Mouse (Mus musculus) hindbrain, embryonic 10.5 days (tissue): Measurements from ENCODE around the gene 6430571L13Rik. TPM values are rescaled to one million over a fixed set of nuclear protein-coding genes. Genes with fewer than 3 reads are reported as not detected.

Experiments used
- DNase-seq: peaks from one replicate; pipeline ENCODE4 v3.0.0-alpha.2; 2017; ENCODE audit warnings: low spot score
- H3K27ac ChIP-seq: fragments of 300-500 bp; sonication (generic); 2 replicates; pipeline ENCODE4 v1.5.1; 2016; ENCODE audit warnings: mild to moderate bottlenecking, moderate library complexity
- H3K27me3 ChIP-seq: fragments of 300-500 bp; sonication (generic); 2 replicates; pipeline ENCODE4 v1.6.1; 2016; ENCODE audit warnings: mild to moderate bottlenecking; ENCODE audit not compliant: poor library complexity, insufficient read depth, severe bottlenecking
- H3K36me3 ChIP-seq: fragments of 300-500 bp; sonication (generic); 2 replicates; pipeline ENCODE4 v1.6.1; 2016; ENCODE audit warnings: mild to moderate bottlenecking, moderate library complexity
- H3K4me1 ChIP-seq: fragments of 300-500 bp; sonication (generic); replicated peaks from 2 replicates; pipeline ENCODE4 v1.6.1; 2016; ENCODE audit warnings: mild to moderate bottlenecking
- H3K4me3 ChIP-seq: fragments of 300-500 bp; sonication (generic); 2 replicates; pipeline ENCODE4 v1.5.1; 2016; ENCODE audit warnings: mild to moderate bottlenecking, moderate library complexity
- H3K9me3 ChIP-seq: fragments of 300-500 bp; sonication (generic); 2 replicates; pipeline ENCODE4 v1.6.1; 2016; ENCODE audit warnings: mild to moderate bottlenecking, moderate library complexity
- WGBS: fragments of 180-500 bp; shearing (Covaris S2); methylation state at CpG from one replicate; pipeline ENCODE4 v1.1.7; 2016; 5-methylcytosine and 5-hydroxymethylcytosine counted together
- polyA plus RNA-seq: library from polyadenylated mRNA; unstranded; fragments of >200 nt; fragmentation: Nextera tagmentation; extraction: Ambion mirVana; gene quantifications from 2 replicates; pipeline ENCODE4 v1.2.1, GENCODE M21; 2016

The 6430571L13Rik gene
- polyA plus RNA-seq, 1 experiment from 2014 or later, result 2.6 TPM

DNA sequence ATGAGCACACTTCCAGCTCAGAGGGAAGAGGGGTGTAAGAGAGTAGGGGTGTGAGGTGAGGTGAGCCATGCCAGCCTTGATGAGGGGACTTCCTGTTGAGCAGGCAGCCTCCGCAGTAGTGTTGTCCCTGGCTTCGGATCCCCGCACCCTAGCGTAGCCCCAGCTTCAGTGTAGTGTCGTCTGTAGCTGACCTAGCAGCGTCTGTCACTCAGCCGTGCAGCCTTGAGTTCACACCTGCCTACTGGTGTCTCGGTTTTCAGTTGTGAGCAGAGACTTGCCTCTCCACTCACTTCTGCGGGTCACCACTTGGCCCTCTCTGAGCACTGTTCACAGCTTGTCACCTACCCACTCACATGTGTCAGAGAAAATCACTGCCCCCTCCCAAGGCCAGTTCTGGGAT lies 31.2 kb upstream of the 6430571L13Rik start:
- Histone ChIP-seq H3K36me3 (no peaks in the 10 kb centered on the region), H3K9me3 (no peaks in the 10 kb centered on the region), H3K4me1 (peaks cover 19% of the 10 kb centered on the region; the same call in 1 of the 2 replicates), H3K27me3 (no peaks in the 10 kb centered on the region), H3K27ac (no peak overlapping the region), H3K4me3 (no peak overlapping the region)
- 87% methylated on average over 9 of the region's 9 CpGs for WGBS
- no peak for DNase-seq

DNA sequence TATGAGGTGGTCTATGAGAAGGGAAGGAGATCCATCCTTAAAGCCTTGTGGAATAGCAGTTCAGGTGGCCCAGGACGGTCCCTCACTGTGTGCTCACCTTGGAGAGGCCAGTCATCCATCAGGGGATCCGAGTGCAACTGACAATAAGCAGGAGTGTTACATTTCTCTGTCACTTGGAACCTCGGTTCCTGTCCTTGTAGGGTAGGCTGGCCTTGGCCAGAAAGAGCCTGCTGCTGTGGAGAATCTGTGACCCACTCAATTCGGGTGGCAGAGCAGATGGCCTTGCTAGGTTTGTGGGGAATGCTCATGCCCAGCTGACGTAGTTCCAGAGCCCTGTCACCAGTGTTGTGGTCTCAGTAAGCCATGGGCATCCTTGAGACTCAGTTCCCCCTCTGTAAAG lies 30.8 kb upstream of the 6430571L13Rik start:
- Histone ChIP-seq H3K9me3 (no peaks in the 10 kb centered on the region), H3K27ac (no peak overlapping the region), H3K4me3 (no peak overlapping the region), H3K4me1 (peaks cover 19% of the 10 kb centered on the region; the same call in 1 of the 2 replicates), H3K36me3 (no peaks in the 10 kb centered on the region), H3K27me3 (no peaks in the 10 kb centered on the region)
- 81% methylated on average over 5 of the region's 5 CpGs for WGBS
- DNase-seq, result no peak

DNA sequence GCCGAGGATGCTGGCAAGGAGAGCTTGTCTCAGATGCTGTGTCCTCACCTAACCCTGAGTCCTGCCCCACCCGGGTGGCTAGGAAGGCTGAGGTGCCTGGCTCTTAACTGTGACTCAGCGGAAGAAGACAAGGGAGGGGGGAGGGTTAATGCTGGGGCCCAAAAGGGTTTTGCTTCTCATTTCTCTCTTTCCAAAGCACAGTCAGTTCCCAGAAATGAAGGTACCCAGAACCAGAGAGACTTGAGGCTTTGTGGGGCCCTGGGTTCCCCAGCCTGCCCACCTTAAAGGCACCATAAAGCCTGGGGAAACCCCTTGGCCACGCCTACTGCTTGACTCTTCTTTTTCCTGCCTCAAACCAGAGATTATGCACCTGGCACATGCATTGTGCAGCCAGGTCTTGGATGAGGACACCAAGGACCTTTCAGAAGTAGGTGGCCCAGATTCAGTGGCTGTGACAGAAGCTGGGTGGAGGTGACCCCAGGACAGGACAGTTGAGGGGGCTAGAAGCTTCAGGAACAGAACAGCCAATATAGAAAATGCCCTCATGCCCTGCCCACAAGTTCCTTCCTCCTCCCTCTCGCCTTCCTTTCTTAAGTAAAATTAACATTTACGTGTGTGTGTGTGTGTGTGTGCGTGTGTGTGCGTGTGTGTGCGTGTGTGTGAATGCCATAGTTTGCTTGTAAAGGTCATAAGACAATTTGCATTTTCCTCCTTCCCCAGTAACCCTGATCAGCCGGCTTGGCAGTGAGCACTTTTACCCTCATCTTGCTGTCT lies 27.4 kb upstream of the 6430571L13Rik start:
- DNase-seq, result no peak
- H3K27ac ChIP-seq, result no peak overlapping the region
- 69% methylated on average over 10 of the region's 10 CpGs for WGBS

DNA sequence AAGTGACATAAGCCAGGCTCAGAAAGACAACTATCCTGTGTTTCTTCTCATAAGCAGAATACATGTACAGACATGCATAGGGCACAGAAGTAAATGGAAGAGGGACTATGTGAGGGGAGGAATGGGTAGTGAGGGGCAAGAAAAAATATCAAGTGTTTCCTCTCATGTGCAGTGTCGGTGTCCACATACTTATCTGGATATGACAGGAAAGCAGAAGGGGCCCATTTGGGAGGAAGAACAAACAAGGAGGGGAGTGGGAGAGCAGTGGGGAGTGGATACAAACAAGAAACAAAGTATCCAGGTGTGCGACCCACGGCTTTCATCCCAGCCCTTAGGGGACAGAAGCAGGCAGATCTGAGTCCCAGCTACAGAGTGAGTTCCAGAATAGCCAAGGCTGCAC lies 26.5 kb upstream of the 6430571L13Rik start:
- WGBS, result 88% methylated on average over 3 of the region's 3 CpGs

More for the DNA sequence above, 27.4 kb upstream of the 6430571L13Rik start:
- H3K27me3 ChIP-seq, result no peaks in the 10 kb centered on the region
- H3K36me3 ChIP-seq, result no peaks in the 10 kb centered on the region
- no peak overlapping the region for H3K4me3 ChIP-seq
- 0 out of 2 replicates have a peak, but pooled peaks cover 1% of the 10 kb centered on the region for H3K4me1 ChIP-seq
- no peaks in the 10 kb centered on the region for H3K9me3 ChIP-seq

DNA sequence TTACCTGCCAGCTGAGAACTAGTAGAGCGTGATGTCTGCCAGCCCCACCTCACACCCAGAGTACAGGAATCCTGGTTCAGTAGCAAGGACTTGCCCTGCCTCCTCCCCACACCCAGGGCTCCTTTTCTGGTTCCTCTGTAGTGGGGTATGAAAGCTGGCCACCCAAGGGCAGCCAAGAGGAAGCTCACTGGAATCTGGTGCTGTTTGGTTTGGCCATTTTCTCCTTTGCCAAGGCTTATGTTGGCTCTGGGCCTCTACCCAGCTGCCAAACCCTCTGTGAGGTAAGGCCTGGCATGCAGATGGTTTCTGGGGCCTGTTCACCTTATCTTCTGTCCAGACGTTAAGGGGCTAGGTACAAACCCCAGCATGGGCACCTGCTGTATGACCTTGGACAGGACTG lies 24.6 kb upstream of the 6430571L13Rik start:
- Histone ChIP-seq H3K27ac (no peak overlapping the region), H3K4me1 (0 out of 2 replicates have a peak, but pooled peaks cover 3% of the 10 kb centered on the region), H3K9me3 (no peaks in the 10 kb centered on the region), H3K36me3 (no peaks in the 10 kb centered on the region), H3K27me3 (no peaks in the 10 kb centered on the region), H3K4me3 (no peak overlapping the region)
- 82% methylated on average over 2 of the region's 2 CpGs for WGBS
- no peak for DNase-seq

More for the DNA sequence above, 26.5 kb upstream of the 6430571L13Rik start:
- no peak for DNase-seq
- H3K27me3 ChIP-seq, result no peaks in the 10 kb centered on the region
- H3K4me3 ChIP-seq, result no peak overlapping the region
- no peak overlapping the region for H3K27ac ChIP-seq
- H3K36me3 ChIP-seq, result no peaks in the 10 kb centered on the region
- H3K4me1 ChIP-seq, result 0 out of 2 replicates have a peak, but pooled peaks cover 3% of the 10 kb centered on the region
- H3K9me3 ChIP-seq, result no peaks in the 10 kb centered on the region

DNA sequence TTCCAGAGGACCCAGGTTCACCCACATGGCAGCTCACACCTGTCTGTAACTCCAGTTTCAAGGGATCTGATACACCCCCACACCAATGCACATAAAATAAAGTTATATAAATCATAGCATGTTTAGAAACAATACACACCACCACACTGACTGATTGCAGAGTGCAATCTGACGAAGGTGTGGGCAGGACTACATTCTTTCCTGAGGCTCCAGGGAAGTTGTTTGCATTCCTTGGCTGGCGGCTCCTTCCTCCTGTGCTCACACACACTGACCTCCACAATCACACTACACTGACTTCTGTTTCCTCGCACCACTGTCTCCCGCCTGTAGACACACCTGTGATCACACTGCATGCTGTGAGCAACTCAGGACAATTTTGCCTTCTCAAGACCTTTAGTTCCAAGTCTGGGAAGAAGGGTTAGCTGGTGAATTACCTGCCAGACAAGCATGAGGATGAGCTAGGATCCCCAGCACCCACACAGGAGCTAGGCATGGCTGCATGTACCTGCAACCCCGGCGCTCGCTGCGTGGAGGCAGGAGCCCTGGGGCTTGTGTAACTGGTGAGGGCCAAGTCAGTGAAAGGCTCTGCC lies 17.8 kb upstream of the 6430571L13Rik start:
- no peak overlapping the region for H3K27ac ChIP-seq
- H3K36me3 ChIP-seq, result peaks cover 3% of the 10 kb centered on the region; the same call in 1 of the 2 replicates
- 0 out of 2 replicates have a peak, but pooled peaks cover 9% of the 10 kb centered on the region for H3K4me1 ChIP-seq
- DNase-seq, result no peak
- WGBS, result 84% methylated on average over 8 of the region's 8 CpGs
- no peak overlapping the region for H3K4me3 ChIP-seq
- H3K27me3 ChIP-seq, result no peaks in the 10 kb centered on the region
- H3K9me3 ChIP-seq, result no peaks in the 10 kb centered on the region

DNA sequence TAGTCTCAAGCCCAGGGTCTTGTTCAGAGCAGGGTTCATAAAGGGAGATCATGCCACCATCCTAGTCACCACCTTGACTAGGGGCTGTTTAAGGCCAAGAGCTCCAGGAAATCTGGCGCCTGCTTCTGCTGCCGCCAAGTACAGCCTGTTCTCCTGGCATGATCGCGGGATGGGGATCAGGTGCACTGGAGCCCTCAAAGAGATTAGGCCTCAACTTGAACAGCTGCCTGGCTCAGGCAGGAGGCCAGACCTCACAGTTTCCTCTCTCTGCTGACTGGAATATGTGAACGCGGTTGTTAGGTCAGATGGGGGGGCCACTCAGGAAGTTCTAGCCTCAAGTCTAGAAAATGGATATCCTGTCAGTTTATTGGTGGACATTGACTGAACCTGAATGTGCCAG lies 16.8 kb upstream of the 6430571L13Rik start:
- Histone ChIP-seq H3K27ac (no peak overlapping the region), H3K9me3 (no peaks in the 10 kb centered on the region), H3K4me3 (no peak overlapping the region), H3K27me3 (no peaks in the 10 kb centered on the region), H3K4me1 (0 out of 2 replicates have a peak, but pooled peaks cover 6% of the 10 kb centered on the region), H3K36me3 (peaks cover 13% of the 10 kb centered on the region)
- DNase-seq, result no peak
- 91% methylated on average over 6 of the region's 6 CpGs for WGBS

DNA sequence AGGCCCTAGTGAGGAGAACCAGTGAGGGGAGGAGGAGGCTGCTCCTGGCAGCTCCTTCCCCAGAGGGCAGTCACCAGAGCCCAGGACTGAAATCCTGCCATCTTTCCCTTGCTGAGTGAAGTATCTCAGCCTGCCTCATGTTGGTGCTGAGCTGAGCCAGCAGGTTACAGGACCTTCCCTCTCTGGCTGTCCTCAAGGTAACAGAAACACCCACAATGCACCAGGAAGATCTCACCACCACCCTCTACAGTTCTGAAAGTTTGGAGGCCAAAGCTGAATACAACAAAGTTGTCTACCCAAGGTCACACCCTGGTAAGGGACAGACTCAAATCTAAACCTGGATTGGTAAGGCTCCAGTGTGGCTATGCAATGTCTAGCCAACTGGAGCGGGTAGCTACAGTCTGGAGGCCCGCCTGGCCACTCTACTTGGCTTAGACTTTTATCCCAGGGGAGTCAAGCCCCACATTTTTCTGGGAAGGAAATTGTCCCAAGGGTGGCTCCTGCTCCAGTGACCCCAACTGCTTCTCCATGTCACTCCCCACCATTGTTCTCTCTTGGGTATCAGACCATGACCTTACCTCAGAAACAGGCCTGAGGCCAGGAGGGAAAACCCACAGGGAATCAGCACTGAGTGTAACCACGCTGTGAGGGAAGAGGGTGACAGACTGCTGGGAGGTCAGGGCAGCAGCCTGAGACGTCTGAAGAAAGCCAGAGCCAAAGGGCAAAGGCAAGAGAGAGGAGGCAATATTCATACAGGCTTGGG lies 15.4 kb upstream of the 6430571L13Rik start:
- no peak for DNase-seq
- Histone ChIP-seq H3K4me1 (0 out of 2 replicates have a peak, but pooled peaks cover 6% of the 10 kb centered on the region), H3K4me3 (no peak overlapping the region), H3K9me3 (no peaks in the 10 kb centered on the region), H3K36me3 (peaks cover 13% of the 10 kb centered on the region), H3K27me3 (no peaks in the 10 kb centered on the region), H3K27ac (no peak overlapping the region)
- 53% methylated on average over 4 of the region's 4 CpGs for WGBS

DNA sequence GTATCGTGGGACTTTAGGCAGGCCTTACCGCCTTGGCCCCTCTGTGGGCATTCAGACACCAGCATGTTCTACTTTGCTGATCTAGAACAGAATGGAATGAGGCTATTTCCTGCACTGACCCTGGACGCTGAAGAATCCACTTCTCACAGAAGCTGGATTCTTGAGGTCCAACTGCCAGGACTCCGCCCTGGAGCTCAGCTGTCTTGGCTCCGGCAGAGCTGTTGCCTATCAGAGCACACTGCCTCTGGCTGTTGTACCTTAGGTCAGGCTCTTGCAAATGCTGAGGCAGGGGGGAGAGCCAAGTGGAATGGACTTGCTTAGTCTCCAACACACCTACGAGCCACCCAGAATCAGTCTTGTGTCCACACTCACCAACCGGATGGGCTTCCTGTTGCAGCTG lies 14.5 kb upstream of the 6430571L13Rik start:
- Histone ChIP-seq H3K36me3 (peaks cover 18% of the 10 kb centered on the region), H3K4me3 (no peak overlapping the region), H3K4me1 (0 out of 2 replicates have a peak, but pooled peaks cover 6% of the 10 kb centered on the region), H3K27me3 (no peaks in the 10 kb centered on the region), H3K9me3 (no peaks in the 10 kb centered on the region), H3K27ac (no peak overlapping the region)
- WGBS, result 90% methylated on average over 7 of the region's 7 CpGs
- no peak for DNase-seq

DNA sequence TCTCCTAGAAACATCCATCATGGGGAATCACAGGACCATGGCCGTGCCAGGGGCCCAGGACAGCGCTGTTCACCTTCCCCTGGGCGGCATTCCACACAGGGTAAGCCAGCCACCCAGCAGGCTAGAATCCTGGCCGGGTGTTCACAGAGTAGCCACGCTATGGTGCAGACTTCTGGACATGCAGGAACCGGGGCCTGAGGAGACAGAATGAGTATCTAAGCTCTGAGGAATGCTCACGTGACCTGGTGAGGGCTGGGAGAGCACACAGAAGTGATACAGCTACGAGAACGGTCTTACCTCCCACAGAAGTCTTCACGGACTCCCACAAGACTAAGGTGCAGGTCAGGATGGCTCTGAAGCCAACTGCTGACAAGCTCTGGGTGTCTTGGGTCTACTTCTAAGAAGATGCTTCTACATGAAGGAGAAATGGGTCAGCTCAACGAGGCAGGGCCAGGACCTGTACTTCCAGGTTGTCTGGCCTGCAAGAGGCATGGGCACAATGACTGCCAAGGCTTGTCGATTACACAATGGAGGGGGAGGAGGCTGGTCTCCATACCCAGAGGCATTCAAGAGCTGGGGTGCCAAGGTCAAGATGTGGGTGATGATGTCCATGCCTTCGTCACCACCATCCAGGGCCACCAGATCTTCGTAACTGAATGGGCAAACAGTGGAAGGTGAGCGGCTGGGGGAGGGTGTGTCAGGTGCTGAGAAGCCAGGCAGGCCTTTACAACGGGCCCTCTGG lies 12.4 kb upstream of the 6430571L13Rik start:
- 92% methylated on average over 16 of the region's 16 CpGs for WGBS
- peaks cover 40% of the 10 kb centered on the region for H3K36me3 ChIP-seq
- H3K27me3 ChIP-seq, result no peaks in the 10 kb centered on the region
- no peak overlapping the region for H3K27ac ChIP-seq
- no peak for DNase-seq
- H3K4me1 ChIP-seq, result 0 out of 2 replicates have a peak, but pooled peaks cover 6% of the 10 kb centered on the region
- H3K9me3 ChIP-seq, result no peaks in the 10 kb centered on the region
- H3K4me3 ChIP-seq, result no peak overlapping the region

DNA sequence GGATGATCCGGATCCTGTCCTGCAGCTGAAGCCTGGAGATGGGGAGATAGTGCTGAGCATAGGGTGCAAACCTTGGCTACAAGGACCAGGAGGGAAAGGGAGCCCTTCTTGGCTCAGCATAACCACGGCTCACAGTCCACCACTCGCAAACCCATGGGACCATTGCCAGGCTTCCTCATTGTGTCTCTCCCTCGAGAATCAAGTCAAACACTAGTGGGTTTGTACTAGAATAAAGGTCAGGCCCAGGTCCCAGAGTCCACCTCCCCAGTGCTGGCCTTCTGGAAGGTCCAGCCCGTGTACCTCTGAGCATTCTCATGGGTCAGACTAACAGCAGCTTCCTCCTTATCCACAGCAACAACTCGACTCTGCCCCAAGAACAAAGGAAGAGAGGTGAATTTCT lies 9.6 kb upstream of the 6430571L13Rik start:
- no peaks in the 10 kb centered on the region for H3K9me3 ChIP-seq

DNA sequence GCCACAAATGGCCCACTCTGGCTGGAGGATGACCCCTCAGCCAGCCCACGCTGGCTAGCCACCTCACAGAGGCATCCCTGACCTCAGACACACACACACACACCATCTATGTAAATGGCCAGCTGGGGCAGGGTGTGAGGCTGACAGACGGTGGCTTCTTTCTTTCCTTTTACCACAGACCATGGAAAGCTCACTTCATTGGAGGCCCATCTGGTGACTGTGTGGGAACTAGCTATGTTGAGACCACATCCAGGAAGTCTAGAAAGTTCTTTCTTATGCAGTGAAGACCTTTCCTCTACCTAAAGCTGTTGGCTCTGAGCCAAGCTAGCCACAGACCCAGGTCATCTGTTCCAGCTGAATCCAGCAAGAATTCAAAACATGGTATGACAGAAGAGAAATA lies 6.7 kb upstream of the 6430571L13Rik start:
- 70% methylated on average over 2 of the region's 2 CpGs for WGBS
- Histone ChIP-seq H3K4me3 (no peak overlapping the region), H3K36me3 (peaks cover 29% of the 10 kb centered on the region), H3K4me1 (peaks cover 17% of the 10 kb centered on the region), H3K27ac (no peak overlapping the region), H3K27me3 (no peaks in the 10 kb centered on the region), H3K9me3 (no peaks in the 10 kb centered on the region)
- DNase-seq, result no peak

More for the DNA sequence above, 9.6 kb upstream of the 6430571L13Rik start:
- DNase-seq, result no peak
- no peak overlapping the region for H3K4me3 ChIP-seq
- no peak overlapping the region for H3K27ac ChIP-seq
- H3K4me1 ChIP-seq, result 0 out of 2 replicates have a peak, but pooled peaks cover 2% of the 10 kb centered on the region
- no peaks in the 10 kb centered on the region for H3K27me3 ChIP-seq
- 82% methylated on average over 6 of the region's 6 CpGs for WGBS
- H3K36me3 ChIP-seq, result peaks cover 42% of the 10 kb centered on the region
